Mouse (Mus musculus) layer of hippocampus, adult 9-11 months (tissue): ENCODE data around the gene Vmn1r118.
"Not testable (repeated sequence)": the region's sequence is repeated elsewhere in the genome, so short reads cannot be mapped to it uniquely, and the experiment has no call there.

ENCODE experiments used
- DNase-seq: peaks from one replicate; pipeline ENCODE4 v3.0.0; 2022

Gene Vmn1r118

GRCm38 (mm10) chr7:20912247-20912646 is at the start of gene Vmn1r118:
Vmn1r118 (minus strand) TSS chr7:20912347.
- not testable (repeated sequence) for DNase-seq

- not testable (repeated sequence) for DNase-seq
Observed at GRCm38 (mm10) chr7:20884021-20884420, 28.1 kb downstream of the Vmn1r118 start, which contains the start of gene Vmn1r117. Vmn1r117 (minus strand) TSS chr7:20884121.

- DNase-seq, result not testable (repeated sequence)
Observed at GRCm38 (mm10) chr7:20871956-20872355, 40.2 kb downstream of the Vmn1r118 start, which contains the start of gene Vmn1r116. Vmn1r116 (plus strand) TSS chr7:20872256.
